Mouse (Mus musculus) urinary bladder, postnatal 36 days (tissue): ENCODE measurements around the gene Gm21974.
"Not testable (repeated sequence)": the region's sequence is repeated elsewhere in the genome, so short reads cannot be mapped to it uniquely, and the experiment has no call there.

Source experiments
- DNase-seq, 2 experiments: peaks; one replicate each; pipeline ENCODE4 v3.0.0; 2022; ENCODE audit warnings: low spot score in 2 of 2, mixed read lengths in 1 of 2

The Gm21974 gene

DNA sequence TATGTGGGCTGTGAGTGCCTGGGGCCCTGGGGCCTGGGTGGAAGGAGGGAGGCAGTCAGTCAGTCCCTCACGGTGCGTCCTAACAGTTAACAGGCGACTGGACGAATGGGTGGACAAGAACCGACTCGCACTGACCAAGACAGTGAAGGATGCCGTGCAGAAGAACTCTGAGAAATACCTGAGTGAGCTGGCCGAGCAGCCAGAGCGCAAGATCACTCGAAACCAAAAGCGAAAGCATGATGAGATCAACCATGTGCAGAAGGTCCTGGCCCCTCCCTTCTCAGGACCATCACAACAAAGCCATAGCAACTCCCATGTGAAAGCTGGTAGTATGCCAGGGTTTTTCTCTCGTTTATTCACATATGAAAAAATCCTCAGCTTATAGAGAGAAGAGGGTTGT is 20.0 kb upstream of the Gm21974 start:
- DNase-seq = no peak

DNA sequence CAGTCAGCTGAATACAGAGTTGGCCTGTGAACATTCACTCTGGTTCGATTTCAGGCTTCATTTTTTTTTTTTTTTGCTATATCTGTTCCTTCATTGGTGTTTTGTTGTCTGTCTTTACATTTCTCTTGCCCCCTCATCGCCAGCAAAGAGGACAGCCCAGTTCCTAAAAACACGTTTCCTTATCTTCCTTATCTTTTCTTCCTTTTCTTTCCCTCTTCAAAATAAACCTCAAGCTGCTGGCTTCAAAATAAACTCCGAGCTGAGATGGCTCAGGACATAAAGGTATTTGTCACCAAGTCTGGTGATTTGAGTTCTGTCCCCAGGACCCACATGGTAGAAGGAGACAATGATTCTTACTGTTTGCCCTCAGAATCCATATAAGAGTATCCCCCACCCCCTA is 17.7 kb upstream of the Gm21974 start:
- no peak for DNase-seq

DNA sequence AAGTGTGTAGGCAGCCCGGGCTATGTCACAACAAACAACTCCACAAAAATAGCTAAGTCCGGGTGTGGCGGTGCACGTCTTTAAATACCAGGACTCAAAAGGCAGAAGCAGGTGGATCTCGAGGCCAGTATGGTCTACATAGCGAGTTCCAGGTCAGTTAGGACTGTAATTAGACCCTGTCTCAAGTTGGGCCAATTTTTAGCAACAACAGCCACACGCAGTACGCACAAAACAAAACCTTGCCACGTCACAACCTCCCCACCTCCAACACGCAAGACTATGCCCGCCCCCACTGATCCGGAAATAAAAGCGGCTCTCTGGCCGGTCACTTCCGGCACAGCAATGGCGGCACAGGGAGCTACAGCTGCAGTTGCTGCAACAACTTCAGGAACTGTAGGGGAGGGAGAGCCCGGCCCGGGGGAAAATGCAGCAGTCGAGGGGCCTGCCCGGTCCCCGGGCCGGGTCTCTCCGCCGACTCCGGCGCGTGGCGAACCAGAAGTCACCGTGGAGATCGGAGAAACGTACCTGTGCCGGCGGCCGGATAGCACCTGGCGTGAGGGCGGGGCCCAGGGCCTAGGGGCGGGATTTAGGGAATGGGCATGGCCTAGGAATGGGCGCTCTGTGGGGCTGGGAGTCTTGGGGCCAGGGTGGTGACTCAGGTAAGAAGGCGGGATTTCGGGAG is 17.1 kb upstream of the Gm21974 start, which contains the start of gene Kat8:
Gene Kat8 (plus strand): TSS at position 327 of the 682 bp plus-strand sequence.
- peak; percentile 85 to 88 for DNase-seq

DNA sequence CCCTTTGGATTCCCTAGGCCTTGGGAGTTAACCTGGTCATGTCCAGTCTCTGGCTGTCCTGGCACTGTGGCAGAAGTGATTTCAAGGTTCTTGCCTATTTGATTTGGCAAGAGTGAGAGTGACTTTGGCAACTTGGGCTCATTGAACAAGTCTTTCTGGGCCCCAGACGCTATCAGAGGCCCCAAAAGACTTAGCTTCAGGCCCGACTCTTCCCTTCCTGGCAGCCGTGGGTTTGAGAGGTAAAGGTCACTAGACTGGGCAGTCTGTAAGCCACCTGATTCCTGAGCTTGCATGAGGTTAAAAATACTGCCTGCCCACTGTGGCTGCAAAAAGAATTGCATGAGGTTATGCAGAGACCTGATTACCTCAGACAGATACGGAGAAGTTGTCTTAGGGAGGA is 13.4 kb upstream of the Gm21974 start:
- DNase-seq = no peak

DNA sequence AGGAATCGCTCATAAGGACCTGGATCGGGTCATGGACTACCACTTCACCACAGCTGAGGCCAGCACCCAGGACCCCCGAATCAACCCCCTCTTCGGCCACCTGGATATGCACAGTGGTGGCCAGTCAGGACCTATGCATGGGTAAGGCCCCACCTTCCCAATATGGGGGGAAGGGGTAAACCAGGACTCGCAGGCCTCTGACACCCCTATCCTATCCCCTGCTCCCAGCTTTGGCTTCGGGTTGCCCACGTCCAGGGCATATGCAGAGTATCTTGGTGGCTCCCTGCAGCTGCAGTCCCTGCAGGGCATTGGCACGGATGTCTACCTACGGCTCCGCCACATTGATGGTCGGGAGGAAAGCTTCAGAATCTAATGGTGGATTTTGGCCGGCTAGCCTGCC is 12.7 kb upstream of the Gm21974 start:
- no peak for DNase-seq

DNA sequence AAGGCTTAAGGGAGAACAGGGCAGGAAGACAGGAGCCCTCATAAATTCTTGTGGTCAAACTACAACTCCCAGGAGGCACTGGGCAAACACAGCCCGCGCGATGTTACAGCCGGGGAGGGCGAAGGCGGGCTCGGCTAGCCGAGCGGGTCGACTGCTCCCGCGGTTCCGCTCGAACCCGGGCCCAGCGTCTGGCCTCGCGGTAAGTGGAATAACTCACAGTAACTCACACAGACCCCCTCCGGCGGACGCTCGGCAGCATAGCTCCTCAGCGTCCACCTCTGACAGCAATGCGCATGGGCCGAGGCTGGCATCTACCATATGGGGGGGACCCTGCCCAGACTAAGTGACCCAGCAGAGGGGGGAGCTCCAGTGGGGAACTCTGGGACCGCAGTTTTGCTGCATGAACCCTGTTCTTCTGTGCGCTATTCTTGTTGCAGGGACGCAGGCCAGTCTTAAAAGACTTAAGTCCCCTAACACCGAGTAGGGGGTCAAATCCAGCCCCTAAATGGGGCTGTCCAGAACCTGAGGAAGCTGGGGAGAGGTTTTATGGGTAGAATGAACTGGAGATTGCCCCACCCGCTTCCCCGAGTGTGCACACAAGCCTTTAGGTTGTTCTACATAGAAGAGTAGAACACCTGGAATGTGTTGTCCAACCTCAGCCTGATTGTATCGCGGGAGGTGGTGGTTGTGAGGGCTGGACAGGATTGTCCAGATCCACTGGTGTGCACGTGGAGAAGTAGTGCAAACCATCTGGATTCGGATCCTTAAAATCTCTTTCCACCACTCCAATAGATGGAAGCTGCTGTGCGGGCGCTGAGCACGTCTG is 8.9 kb upstream of the Gm21974 start, which contains the start of gene Bckdk:
Gene Bckdk (plus strand): TSS at position 112 of the 826 bp plus-strand sequence.
- peak; percentile 59 to 79 for DNase-seq

DNA sequence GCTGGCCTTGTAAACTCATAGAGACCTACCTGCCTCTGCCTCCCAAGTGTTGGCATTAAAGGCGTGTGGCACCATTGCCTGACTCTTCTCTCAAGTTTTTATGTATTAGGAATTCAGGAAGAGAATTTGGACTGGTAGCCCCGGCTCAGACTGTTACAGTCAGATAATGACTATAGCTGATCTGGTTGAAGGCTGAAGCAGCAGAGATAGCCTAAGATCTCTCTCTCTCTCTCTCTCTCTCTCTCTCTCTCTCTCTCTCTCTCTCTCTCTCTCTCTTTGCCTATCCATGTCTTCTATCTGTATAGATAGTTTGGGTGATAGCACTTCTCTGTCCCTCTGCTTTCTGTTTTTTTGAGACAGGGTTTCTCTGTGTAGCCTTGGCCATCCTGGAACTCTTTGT is 6.5 kb upstream of the Gm21974 start:
- no peak for DNase-seq

DNA sequence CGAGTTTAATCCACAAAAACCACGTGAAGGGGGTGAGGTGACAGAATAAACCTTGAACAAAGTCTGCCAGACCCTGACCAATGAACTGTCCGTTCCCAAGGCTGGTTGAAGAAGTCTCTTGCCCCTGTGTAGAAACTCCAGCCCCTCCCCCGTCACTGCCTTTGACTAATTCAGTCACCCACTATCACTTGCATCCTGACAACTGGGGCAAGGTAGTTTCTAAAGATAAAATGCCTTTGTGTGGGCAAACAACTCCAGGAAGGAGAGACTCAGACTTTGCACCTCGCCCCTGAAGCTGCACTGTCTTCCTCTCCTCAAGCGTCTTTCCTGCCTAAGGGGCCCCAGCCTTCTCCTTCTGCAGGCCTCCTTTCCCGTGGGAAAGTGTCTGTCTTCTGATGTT is 4.7 kb upstream of the Gm21974 start:
- DNase-seq = no peak

DNA sequence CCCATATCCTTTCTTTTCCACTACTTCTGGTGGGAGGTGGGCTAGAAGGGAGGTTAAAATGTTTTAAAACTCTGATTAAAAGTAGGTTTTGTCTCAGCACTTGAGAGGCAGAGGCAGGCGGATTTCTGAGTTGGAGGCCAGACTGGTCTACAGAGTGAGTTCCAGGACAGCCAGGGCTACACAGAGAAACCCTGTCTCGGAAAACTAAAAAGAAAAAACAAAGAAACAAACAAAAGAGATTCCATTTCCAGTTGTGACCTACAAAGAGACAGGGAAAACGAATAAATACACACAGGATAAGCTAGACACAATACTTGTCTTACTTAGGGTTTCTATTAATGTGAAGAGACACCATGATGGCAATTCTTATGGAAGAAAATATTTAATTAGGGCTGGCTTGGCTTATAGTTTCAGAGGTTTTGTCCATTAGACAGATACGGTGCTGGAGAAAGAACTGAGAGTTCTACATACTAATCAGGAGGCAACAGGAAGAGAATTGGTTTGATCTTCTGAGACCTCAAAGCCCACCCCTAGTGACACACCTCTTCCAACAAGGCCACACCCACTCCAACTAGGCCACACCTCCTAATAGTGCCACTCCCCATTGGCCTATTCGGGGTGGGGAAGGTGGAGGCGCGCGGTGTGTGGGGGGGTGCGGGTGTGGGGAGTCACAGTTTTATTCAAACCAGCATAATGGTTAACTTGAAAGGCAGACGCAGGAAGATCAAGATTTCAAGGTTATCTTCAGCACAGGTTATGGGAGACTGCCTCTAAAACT is 3.1 kb upstream of the Gm21974 start:
- no peak for DNase-seq

DNA sequence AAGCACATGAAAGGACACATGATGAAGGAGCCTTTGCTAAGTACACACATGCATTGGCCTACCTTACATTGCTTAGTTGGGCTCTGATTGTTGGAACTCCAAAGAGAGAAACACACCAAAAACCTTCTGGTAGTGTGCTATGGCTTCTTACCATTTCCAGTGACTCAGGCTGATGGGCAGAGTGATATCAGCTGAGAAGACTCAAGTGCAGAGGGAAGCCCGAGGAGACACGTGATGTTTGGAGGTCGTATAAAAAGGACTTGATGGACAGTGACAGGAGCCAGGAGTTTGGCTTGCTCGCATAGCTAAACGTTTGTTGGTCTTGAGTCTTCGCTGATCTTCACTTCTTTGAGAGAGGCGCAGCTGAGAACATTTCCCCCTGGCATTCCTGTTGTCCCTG is 2.3 kb upstream of the Gm21974 start:
- no peak for DNase-seq

DNA sequence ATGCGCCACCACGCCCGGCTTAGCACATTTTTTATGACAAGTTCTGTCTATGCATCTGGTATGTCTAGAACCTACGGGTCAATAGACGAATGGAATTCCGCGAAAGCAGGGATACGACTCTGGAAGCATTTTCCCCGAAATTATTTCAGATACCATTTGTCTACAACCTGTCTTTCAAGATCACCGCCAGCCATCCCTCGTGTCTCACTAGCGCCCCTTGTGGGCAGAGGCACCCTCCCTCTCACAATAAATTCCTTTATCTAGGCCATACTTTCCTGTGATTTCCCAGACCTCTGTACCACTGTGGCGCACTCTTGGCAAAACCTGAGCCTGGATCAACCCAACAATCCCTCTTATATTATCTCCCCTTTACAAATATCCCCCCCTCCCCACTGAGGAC is 1.1 kb upstream of the Gm21974 start:
- DNase-seq = peak in 1 of 2 experiments; percentile 51

DNA sequence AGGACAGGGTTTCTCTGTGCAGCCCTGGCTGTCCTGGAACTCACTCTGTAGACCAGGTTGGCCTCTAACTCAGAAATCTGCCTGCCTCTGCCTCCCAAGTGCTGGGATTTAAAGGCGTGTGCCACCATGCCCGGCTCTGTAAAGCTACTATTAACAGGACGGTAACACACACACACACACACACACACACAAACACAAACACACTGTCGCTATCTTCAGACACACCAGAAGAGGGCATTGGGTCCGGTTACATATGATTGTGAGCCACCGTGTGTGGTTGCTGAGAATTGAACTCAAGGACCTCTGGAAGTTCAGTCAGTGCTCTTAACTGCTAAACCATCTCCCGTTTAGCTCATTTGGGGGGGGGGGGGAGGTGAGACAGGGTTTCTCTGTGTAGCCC is 637 bp upstream of the Gm21974 start:
- not testable (repeated sequence) for DNase-seq

DNA sequence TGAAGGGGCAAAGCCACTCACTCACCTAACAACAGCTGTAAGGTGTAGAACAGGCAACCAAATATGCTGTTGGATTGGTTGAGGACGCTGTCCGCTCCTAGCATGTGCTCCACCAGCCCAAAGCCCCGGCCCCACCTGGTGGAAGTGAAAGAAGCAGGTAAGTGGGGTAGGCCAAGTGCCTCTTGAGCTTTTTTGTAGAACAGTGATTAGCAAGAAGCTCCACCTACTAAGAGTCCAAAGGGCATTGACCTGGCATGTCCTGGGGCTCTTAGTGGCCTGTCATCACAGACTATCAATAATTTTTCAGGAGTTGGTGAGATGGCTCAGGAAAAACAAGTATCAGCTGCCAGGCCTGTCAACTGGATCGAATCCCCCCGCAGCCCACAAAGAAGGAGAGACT is 774 bp downstream of the Gm21974 start:
- DNase-seq = no peak

DNA sequence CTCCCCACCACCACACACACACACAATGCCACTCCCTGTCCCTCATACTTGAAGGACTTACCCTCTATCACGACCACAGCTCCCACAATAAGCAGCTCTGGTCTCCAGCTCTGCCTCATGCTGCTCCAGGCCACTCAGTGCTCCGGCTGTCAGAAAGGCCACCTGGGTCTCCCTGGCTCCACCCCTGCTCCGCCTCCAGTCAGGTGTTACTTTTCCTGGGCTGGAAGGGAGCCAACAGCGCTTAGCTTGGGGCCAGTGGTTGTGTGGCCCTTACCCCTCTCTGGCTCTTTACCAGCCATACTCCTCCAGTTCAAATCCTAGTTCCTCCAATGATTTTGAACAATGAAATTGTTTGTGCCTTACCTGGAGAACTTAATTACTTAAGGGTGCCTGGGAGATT is 4.5 kb downstream of the Gm21974 start, which contains the start of gene Prss53:
Gene Prss53 (minus strand): TSS at position 173 of the 400 bp plus-strand sequence.
- no peak for DNase-seq

DNA sequence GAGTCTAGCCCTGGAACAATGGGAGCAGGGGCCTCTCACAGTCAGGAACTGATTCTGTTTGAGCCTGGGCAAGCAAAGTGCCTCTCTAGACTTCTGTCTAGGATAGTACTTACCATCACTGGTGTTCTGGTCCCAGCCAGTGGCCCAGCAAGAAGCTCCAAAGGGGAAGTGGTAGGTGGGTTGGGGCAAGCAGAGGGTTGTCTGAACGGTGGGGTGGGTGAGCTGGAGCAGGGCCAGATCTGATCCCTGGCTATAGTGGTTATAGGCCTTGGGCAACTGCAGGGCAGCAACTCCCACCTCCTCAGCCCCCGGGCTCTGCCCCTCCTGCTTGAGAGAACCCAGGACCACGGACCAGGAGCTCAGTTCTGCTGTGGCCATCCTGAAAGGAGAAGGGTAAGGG is 6.4 kb downstream of the Gm21974 start:
- DNase-seq = no peak

DNA sequence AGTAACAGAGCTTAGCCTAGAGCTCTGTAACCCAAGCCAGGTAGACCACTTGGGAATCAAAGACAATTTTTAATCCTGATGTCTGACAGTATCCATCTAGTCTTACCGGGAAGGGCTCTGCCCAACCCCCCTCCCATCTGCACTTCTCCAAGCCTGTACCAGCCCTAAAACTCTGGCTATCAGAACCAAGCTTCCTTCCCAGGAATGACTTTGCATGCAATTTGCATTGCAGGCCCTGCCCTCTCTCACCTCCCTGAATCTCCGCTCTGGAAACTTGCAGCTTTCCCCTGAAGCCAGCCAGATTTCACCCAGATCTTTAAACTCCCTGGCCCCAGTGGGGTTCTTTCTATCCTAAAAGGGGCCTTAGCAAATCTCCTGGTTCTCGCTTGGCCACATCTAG is 7.5 kb downstream of the Gm21974 start:
- no peak for DNase-seq

DNA sequence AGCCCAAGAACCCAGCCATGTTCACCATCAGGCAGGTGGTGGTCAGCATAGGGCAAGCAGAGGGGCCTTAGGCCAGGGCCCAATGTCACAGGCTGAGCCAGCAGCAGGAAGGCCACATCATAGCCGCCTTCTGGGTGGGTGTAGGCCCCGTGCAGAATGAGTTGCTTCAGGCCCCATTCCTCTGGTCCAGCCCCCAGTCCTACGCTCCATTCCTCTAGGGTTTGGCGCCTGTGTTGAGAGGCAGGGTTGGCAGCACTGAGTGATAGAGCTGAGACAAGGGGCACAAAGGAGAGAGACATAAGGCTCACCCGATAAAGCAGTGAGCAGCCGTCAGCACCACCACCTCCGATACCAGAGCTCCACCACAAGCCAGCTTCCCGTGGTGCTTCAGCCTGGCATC is 8.1 kb downstream of the Gm21974 start:
- DNase-seq = no peak

DNA sequence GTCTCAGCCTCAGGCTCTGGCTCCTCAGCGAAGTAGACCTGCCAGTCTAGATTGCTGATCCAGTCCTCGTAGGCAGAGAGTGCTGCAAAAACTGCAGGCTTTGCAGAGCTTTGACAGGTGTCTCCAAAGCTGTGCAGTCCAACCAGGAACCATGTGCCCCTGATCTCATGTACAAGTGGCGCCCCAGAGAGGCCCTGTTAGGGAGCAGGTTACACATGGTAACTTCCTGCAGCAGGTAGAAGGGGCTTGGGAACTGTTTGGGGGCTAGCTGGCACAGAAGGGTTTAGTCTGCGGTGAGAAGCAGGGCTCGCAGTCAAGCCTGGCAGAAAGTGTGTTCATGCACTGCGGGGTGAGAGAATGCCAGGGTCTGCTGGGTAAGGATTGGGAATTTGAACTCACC is 8.7 kb downstream of the Gm21974 start:
- DNase-seq = no peak

DNA sequence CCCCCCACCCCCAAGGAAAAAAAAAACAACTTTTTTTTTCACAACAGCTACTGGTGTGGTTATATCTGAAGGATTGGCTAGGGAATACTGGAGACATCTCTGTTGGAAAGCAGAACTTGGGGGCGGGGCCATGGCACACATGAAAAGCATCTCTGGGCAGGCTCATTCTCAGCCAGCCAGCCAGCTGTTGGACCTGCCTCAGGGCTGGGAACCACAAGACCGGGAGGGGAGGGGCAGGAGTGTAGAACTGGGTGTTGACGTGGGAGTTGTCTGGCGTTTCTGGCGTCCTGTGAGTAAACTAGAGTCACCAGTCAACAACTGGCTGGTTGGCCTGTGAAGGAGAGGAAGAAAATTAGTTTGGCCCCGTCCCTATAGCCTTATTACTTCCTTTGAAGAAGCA is 9.3 kb downstream of the Gm21974 start:
- DNase-seq = peak; percentile 58 to 79

DNA sequence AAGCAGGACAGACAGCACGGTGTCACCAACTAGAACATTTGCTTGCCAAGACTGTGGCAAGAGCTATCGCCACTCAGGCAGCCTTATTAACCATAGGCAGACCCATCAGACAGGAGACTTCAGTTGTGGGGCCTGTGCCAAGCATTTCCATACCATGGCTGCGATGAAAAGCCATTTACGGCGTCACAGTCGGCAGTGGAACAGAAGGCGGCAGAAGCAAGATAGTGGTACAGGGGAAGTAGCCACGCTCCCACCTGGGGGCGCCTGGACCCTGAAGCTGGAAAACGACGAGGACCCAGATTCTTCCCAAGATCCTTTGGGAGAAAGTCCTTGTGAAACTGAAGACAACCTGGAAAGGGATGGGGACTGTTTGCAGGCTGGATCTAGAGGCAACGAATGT is 14.8 kb downstream of the Gm21974 start:
- DNase-seq = no peak

DNA sequence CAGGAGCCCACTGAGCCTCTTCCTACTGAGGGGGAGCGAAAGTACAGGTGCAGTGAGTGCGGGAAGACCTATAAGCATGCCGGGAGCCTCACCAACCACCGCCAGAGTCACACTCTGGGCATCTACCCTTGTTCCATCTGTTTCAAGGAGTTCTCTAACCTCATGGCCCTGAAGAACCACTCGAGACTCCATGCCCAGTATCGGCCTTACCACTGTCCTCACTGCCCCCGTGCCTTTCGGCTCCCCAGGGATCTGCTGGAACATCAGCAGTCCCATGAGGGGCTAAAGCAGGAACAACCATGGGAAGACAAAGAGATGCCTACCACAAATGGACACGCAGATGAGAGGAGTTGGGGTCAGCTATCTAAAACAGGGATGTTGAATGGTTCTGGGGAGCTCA is 16.0 kb downstream of the Gm21974 start:
- no peak for DNase-seq
